Mouse (Mus musculus) CH12.LX (cell line): Measurements from ENCODE around the gene Eif4ebp2. TPM values are rescaled to one million over a fixed set of nuclear protein-coding genes. Genes with fewer than 3 reads are reported as not detected.

Experiments
- DNase-seq: peaks from one replicate; pipeline ENCODE4 v3.0.0-alpha.2; 2013; ENCODE audit errors: extremely low read depth
- H3K27ac ChIP-seq: 2 replicates; pipeline ENCODE4 v1.5.1; 2012; ENCODE audit warnings: low read depth, mild to moderate bottlenecking, control low read depth, moderate library complexity; ENCODE audit not compliant: insufficient read depth
- H3K27me3 ChIP-seq: replicated peaks from 2 replicates; pipeline ENCODE3; 2012; ENCODE audit warnings: inconsistent platforms
- H3K36me3 ChIP-seq, 2 experiments: replicated peaks in 1 of 2; 2 replicates each; pipeline versions ENCODE3 to v1.6.1; 2012; ENCODE audit warnings: inconsistent platforms in 1 of 2, low read length in 1 of 2, mild to moderate bottlenecking in 1 of 2, mixed read lengths in 1 of 2, moderate library complexity in 1 of 2; ENCODE audit not compliant: control insufficient read depth in 1 of 2, insufficient read depth in 1 of 2
- H3K4me1 ChIP-seq, 2 experiments: 2 replicates each; pipeline ENCODE4 v1.6.1; 2012; ENCODE audit warnings: inconsistent platforms in 1 of 2, moderate library complexity in 1 of 2; ENCODE audit not compliant: insufficient read depth in 2 of 2, control insufficient read depth in 1 of 2
- H3K4me2 ChIP-seq: 2 replicates; pipeline ENCODE4 v1.6.1; 2012; ENCODE audit warnings: low read depth, mild to moderate bottlenecking, control low read depth; ENCODE audit not compliant: poor library complexity, insufficient read depth, severe bottlenecking
- H3K4me3 ChIP-seq, 3 experiments: fragments of 150-350 bp in 1 of 3; sonication (generic) in 1 of 3; replicated peaks in 1 of 3; 2 replicates each; pipeline versions ENCODE3 to v1.5.1; 2011 to 2012; ENCODE audit warnings: low read depth in 2 of 3, low read length in 2 of 3, mild to moderate bottlenecking in 2 of 3, moderate library complexity in 2 of 3, control low read depth in 1 of 3, improper control_type of control experiment in 1 of 3, inconsistent platforms in 1 of 3, mixed read lengths in 1 of 3; ENCODE audit not compliant: poor library complexity in 1 of 3
- H3K79me2 ChIP-seq: replicated peaks from 2 replicates; pipeline ENCODE4 v1.6.1; 2012; ENCODE audit warnings: mild to moderate bottlenecking, moderate library complexity; ENCODE audit not compliant: control insufficient read depth, poor library complexity, insufficient read depth, severe bottlenecking; ENCODE audit errors: extremely low read depth
- H3K9ac ChIP-seq: 2 replicates; pipeline ENCODE4 v1.6.1; 2012; ENCODE audit warnings: low read depth, mild to moderate bottlenecking, control low read depth, moderate library complexity; ENCODE audit not compliant: insufficient read depth
- H3K9me3 ChIP-seq: replicated peaks from 2 replicates; pipeline ENCODE3; 2012; ENCODE audit warnings: low read length, inconsistent platforms, mixed read lengths
- BHLHE40 ChIP-seq: IDR thresholded peaks from 2 replicates; pipeline ENCODE4 v1.6.1; 2011; ENCODE audit warnings: mild to moderate bottlenecking, low read depth, low read length, improper control_type of control experiment
- CHD1 ChIP-seq: IDR thresholded peaks from 2 replicates; pipeline ENCODE4 v1.6.1; 2012; ENCODE audit warnings: low read depth, low read length, improper control_type of control experiment, inconsistent platforms
- E2F4 ChIP-seq: IDR thresholded peaks from 2 replicates; pipeline ENCODE4 v1.6.1; 2011; ENCODE audit warnings: low read depth, low read length, improper control_type of control experiment; ENCODE audit not compliant: insufficient replicate concordance
- EP300 ChIP-seq: IDR thresholded peaks from 2 replicates; pipeline ENCODE4 v1.6.1; 2011; ENCODE audit warnings: low read length, improper control_type of control experiment
- ETS1 ChIP-seq: conservative IDR thresholded peaks from 2 replicates; pipeline ENCODE4 v1.6.1; 2012; ENCODE audit warnings: low read depth, mild to moderate bottlenecking, inconsistent platforms, low read length, improper control_type of control experiment, moderate library complexity
- IRF4 ChIP-seq: IDR thresholded peaks from 2 replicates; pipeline ENCODE4 v1.6.1; 2014; ENCODE audit warnings: low read depth, mild to moderate bottlenecking, inconsistent platforms, low read length, improper control_type of control experiment
- JUND ChIP-seq: conservative IDR thresholded peaks from 2 replicates; pipeline ENCODE4 v1.6.1; 2011; ENCODE audit warnings: low read depth, low read length, improper control_type of control experiment
- KAT2A ChIP-seq: IDR thresholded peaks from 2 replicates; pipeline ENCODE4 v1.6.1; 2012; ENCODE audit warnings: low read length, improper control_type of control experiment, inconsistent platforms; ENCODE audit not compliant: insufficient replicate concordance
- MEF2A ChIP-seq: IDR thresholded peaks from 2 replicates; pipeline ENCODE4 v1.6.1; 2014; ENCODE audit warnings: low read depth, mild to moderate bottlenecking, inconsistent platforms, low read length, improper control_type of control experiment, borderline replicate concordance
- MXI1 ChIP-seq: IDR thresholded peaks from 2 replicates; pipeline ENCODE4 v1.6.1; 2011; ENCODE audit warnings: mild to moderate bottlenecking, low read depth, low read length, improper control_type of control experiment
- MYC ChIP-seq: IDR thresholded peaks from 2 replicates; pipeline ENCODE4 v1.6.1; 2011; ENCODE audit warnings: low read depth, mild to moderate bottlenecking, improper control_type of control experiment, low read length
- NRF1 ChIP-seq: IDR thresholded peaks from 2 replicates; pipeline ENCODE4 v1.6.1; 2014; ENCODE audit warnings: low read depth, mild to moderate bottlenecking, inconsistent platforms, low read length, improper control_type of control experiment, moderate library complexity
- PAX5 ChIP-seq: IDR thresholded peaks from 2 replicates; pipeline ENCODE4 v1.6.1; 2012; ENCODE audit warnings: low read length, inconsistent platforms, mixed read lengths
- POLR2A ChIP-seq: IDR thresholded peaks from 2 replicates; pipeline ENCODE4 v1.6.1; 2011; ENCODE audit warnings: low read depth, mild to moderate bottlenecking, improper control_type of control experiment, low read length
- RCOR1 ChIP-seq: conservative IDR thresholded peaks from 2 replicates; pipeline ENCODE4 v1.6.1; 2012; ENCODE audit warnings: low read depth, mild to moderate bottlenecking, inconsistent platforms, low read length, improper control_type of control experiment
- SIN3A ChIP-seq: IDR thresholded peaks from 2 replicates; pipeline ENCODE4 v1.6.1; 2012; ENCODE audit warnings: low read length, improper control_type of control experiment, inconsistent platforms
- SMC3 ChIP-seq: IDR thresholded peaks from 2 replicates; pipeline ENCODE4 v1.6.1; 2011; ENCODE audit warnings: low read depth, low read length, improper control_type of control experiment
- TBP ChIP-seq: conservative IDR thresholded peaks from 2 replicates; pipeline ENCODE4 v1.6.1; 2011; ENCODE audit warnings: low read depth, low read length, improper control_type of control experiment
- TCF12 ChIP-seq: IDR thresholded peaks from 2 replicates; pipeline ENCODE4 v1.6.1; 2014; ENCODE audit warnings: low read depth, mild to moderate bottlenecking, inconsistent platforms, low read length, improper control_type of control experiment
- USF1 ChIP-seq: IDR thresholded peaks from 2 replicates; pipeline ENCODE4 v1.6.1; 2014; ENCODE audit warnings: low read depth, mild to moderate bottlenecking, inconsistent platforms, low read length, improper control_type of control experiment
- ZC3H11A ChIP-seq: IDR thresholded peaks from 2 replicates; pipeline ENCODE4 v1.6.1; 2012; ENCODE audit warnings: low read depth, mild to moderate bottlenecking, inconsistent platforms, low read length, improper control_type of control experiment
- ZKSCAN1 ChIP-seq: IDR thresholded peaks from 2 replicates; pipeline ENCODE4 v1.6.1; 2012; ENCODE audit warnings: low read depth, inconsistent platforms, low read length, improper control_type of control experiment, borderline replicate concordance
- ZMIZ1 ChIP-seq: IDR thresholded peaks from 2 replicates; pipeline ENCODE4 v1.6.1; 2012; ENCODE audit warnings: low read depth, mild to moderate bottlenecking, inconsistent platforms, low read length, improper control_type of control experiment
- dilution Hi-C: fragments of 300-500 bp; cut with MboI; formaldehyde crosslinking; loops from 2 replicates; pipeline ENCODE4 v1.14.3; 2020; ENCODE audit warnings: low sequenced_read_pairs; ENCODE audit not compliant: extremely low pct_unique_long_range_greater_than_20kb, extremely low pct_ligation_motif_present
- in situ Hi-C: fragments of 300-500 bp; cut with MboI; formaldehyde crosslinking; loops from 3 replicates; pipeline ENCODE4 v1.14.3; 2019; ENCODE audit warnings: low sequenced_read_pairs, low pct_ligation_motif_present, low pct_unique_long_range_greater_than_20kb, mixed read lengths
- polyA plus RNA-seq: library from polyadenylated mRNA; unstranded; fragments of >175 nt; gene quantifications from 2 replicates; pipeline ENCODE4 v1.2.1, GENCODE M21; 2012; ENCODE audit warnings: low read depth; ENCODE audit not compliant: insufficient read length
- total RNA-seq, 2 experiments: library from RNA; depleted of rRNA; stranded (reverse); fragments of 300-350 nt in 1 of 2; fragments of >200 nt in 1 of 2; gene quantifications; 2 replicates each; pipeline ENCODE4 v1.2.3; 2012 to 2014

Gene Eif4ebp2
- total and polyA plus RNA-seq, 3 experiments, result 7.5 to 73.2 (median 16.4) TPM

GRCm38 (mm10) chr10:61418131-61418900 lies 34.1 kb downstream of the Eif4ebp2 start:
- peaks cover 6 to 11% of the 10 kb centered on the region in 2 experiments for H3K4me1 ChIP-seq
- no peak overlapping the region for H3K4me3 ChIP-seq
- no peak overlapping the region for H3K9ac ChIP-seq
- no peak overlapping the region for H3K27ac ChIP-seq
- dilution Hi-C loops, result no loop called here
- TF ChIP-seq NRF1 (no peak), ZC3H11A (no peak), USF1 (no peak), E2F4 (no peak), SIN3A (no peak), PAX5 (no peak), ZMIZ1 (no peak), MXI1 (no peak), ETS1 (no peak), MYC (no peak), POLR2A (no peak), ZKSCAN1 (no peak), MEF2A (no peak)
- no peaks in the 10 kb centered on the region for H3K36me3 ChIP-seq
- in situ Hi-C loops, result no loop called here
- H3K9me3 ChIP-seq, result no peaks in the 10 kb centered on the region
- no peak overlapping the region for H3K4me2 ChIP-seq
- DNase-seq, result no peak
- H3K27me3 ChIP-seq, result no peaks in the 10 kb centered on the region
- H3K79me2 ChIP-seq, result no peaks in the 10 kb centered on the region

DNA sequence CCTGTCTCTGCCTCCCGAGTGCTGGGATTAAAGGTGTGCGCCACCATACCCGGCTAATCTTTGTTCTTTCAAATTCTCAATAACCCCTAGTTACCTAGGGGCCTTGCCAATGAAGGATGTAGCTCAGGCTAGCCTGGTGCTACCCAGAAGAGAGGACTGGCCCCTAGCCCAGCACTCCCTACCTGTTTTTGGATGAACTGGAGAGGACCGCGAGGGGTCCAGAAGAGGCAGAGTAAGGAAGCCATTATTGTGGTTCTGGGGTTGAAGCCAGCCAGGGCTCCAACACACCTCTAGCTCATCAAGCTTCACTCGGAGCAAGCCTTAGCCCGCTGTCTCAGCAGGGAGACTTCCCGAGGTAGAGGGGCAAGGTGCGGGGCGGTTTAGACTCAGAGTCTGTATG lies 34.8 kb downstream of the Eif4ebp2 start, which contains the start of gene Nodal:
TSS of gene Nodal (plus strand) at position 301 of the 400 bp plus-strand sequence.
- Histone ChIP-seq H3K4me1 (peaks cover 3 to 13% of the 10 kb centered on the region in 2 experiments; a peak in 2 of 4 replicates), H3K4me3 (no peak within 1 kb of the TSS), H3K36me3 (no peaks in the 10 kb centered on the region), H3K79me2 (no peaks in the 10 kb centered on the region), H3K4me2 (no peak within 1 kb of the TSS), H3K9ac (no peak within 1 kb of the TSS), H3K9me3 (no peaks in the 10 kb centered on the region), H3K27ac (no peak within 1 kb of the TSS), H3K27me3 (no peaks in the 10 kb centered on the region)
- in situ Hi-C loops, result no loop called here
- dilution Hi-C loops, result no loop called here
- DNase-seq, result no peak
- TF ChIP-seq NRF1, result no peak
- no peak for TF ChIP-seq POLR2A
- no peak for TF ChIP-seq KAT2A
- TF ChIP-seq ETS1, result no peak
- no peak for TF ChIP-seq RCOR1
- TF ChIP-seq ZMIZ1, result no peak
- TF ChIP-seq BHLHE40, result no peak
- TF ChIP-seq SIN3A, result no peak
- no peak for TF ChIP-seq USF1
- TF ChIP-seq TBP, result no peak
- no peak for TF ChIP-seq IRF4
- TF ChIP-seq TCF12, result no peak
- no peak for TF ChIP-seq CHD1
- no peak for TF ChIP-seq SMC3
- no peak for TF ChIP-seq JUND
- TF ChIP-seq EP300, result no peak
- no peak for TF ChIP-seq MYC
